Mouse (Mus musculus) midbrain, postnatal 0 days (tissue): ENCODE results near the gene Dhfr. TPM values are rescaled to one million over a fixed set of nuclear protein-coding genes. Genes with fewer than 3 reads are reported as not detected.

Experiments
- ATAC-seq: fragments of 200-750 bp; cut with Nextera tagmentation; 2 replicates; pipeline ENCODE4 v1.8.0; 2017; ENCODE audit warnings: moderate number of reproducible peaks, mild to moderate bottlenecking, moderate TSS enrichment, moderate library complexity; ENCODE audit not compliant: low FRiP score
- DNase-seq: peaks from one replicate; pipeline ENCODE4 v3.0.0-alpha.2; 2015; ENCODE audit warnings: low spot score
- H3K27ac ChIP-seq: fragments of 300-500 bp; sonication (generic); 2 replicates; pipeline ENCODE4 v1.5.1; 2014; ENCODE audit warnings: low read depth, mild to moderate bottlenecking, low read length, mixed read lengths
- H3K27me3 ChIP-seq: fragments of 300-500 bp; sonication (generic); 2 replicates; pipeline ENCODE4 v1.6.1; 2014; ENCODE audit warnings: low read length, control low read depth, mixed read lengths; ENCODE audit not compliant: insufficient read depth
- H3K36me3 ChIP-seq: fragments of 300-500 bp; sonication (generic); 2 replicates; pipeline ENCODE4 v1.6.1; 2014; ENCODE audit warnings: low read length, control low read depth, mixed read lengths; ENCODE audit not compliant: insufficient read depth
- H3K4me1 ChIP-seq: fragments of 300-500 bp; sonication (generic); 2 replicates; pipeline ENCODE4 v1.6.1; 2014; ENCODE audit warnings: mild to moderate bottlenecking, control low read depth, antibody characterized with exemption, low read length, mixed read lengths; ENCODE audit not compliant: insufficient read depth
- H3K4me2 ChIP-seq: fragments of 300-500 bp; sonication (generic); 2 replicates; pipeline ENCODE4 v1.6.1; 2014; ENCODE audit warnings: low read depth, mild to moderate bottlenecking, low read length, mixed read lengths; ENCODE audit not compliant: poor library complexity, severe bottlenecking
- H3K4me3 ChIP-seq: fragments of 300-500 bp; sonication (generic); 2 replicates; pipeline ENCODE4 v1.5.1; 2014; ENCODE audit warnings: low read depth, mild to moderate bottlenecking, low read length, moderate library complexity
- H3K9ac ChIP-seq: fragments of 300-500 bp; sonication (generic); replicated peaks from 2 replicates; pipeline ENCODE4 v1.6.1; 2014; ENCODE audit warnings: mild to moderate bottlenecking, low read length, moderate library complexity, mixed read lengths; ENCODE audit not compliant: poor library complexity, severe bottlenecking
- H3K9me3 ChIP-seq: fragments of 300-500 bp; sonication (generic); 2 replicates; pipeline ENCODE4 v1.6.1; 2016; ENCODE audit warnings: low read length, control low read depth
- CTCF ChIP-seq: IDR thresholded peaks from 2 replicates; pipeline ENCODE4 v1.5.1; 2016; ENCODE audit warnings: antibody characterized with exemption, mild to moderate bottlenecking
- WGBS: fragments of 180-500 bp; shearing (Covaris S2); extraction: QIAGEN DNeasy Blood & Tissue Kit; methylation state at CpG from one replicate; pipeline ENCODE4 v1.1.7; 2014; 5-methylcytosine and 5-hydroxymethylcytosine counted together
- polyA plus RNA-seq: library from polyadenylated mRNA; unstranded; fragments of >200 nt; fragmentation: Nextera tagmentation; extraction: Ambion mirVana; gene quantifications from 2 replicates; pipeline ENCODE4 v1.2.1, GENCODE M21; 2015
- total RNA-seq: library from RNA; depleted of rRNA; stranded (reverse); fragments of >200 nt; gene quantifications from 2 replicates; pipeline ENCODE4 v1.2.3, GENCODE M21; 2014

The Dhfr gene
- total and polyA plus RNA-seq, 2 experiments from 2014 or later: 2.1 to 2.4 TPM

GRCm38 (mm10) chr13:92398491-92399384 is 44.2 kb downstream of the Dhfr start:
- H3K9me3 ChIP-seq: no peaks in the 10 kb centered on the region
- H3K27me3 ChIP-seq: no peaks in the 10 kb centered on the region
- H3K9ac ChIP-seq: no peak overlapping the region
- no peaks in the 10 kb centered on the region for H3K36me3 ChIP-seq
- ATAC-seq (0 out of 2 replicates have a peak, but pooled peaks have one; percentile 31), DNase-seq (peak; percentile 8)
- no peak for TF ChIP-seq CTCF
- H3K27ac ChIP-seq: no peak overlapping the region
- no peak overlapping the region for H3K4me2 ChIP-seq
- H3K4me3 ChIP-seq: no peak overlapping the region
- no peaks in the 10 kb centered on the region for H3K4me1 ChIP-seq
- 51% methylated on average over 11 of the region's 11 CpGs for WGBS

GRCm38 (mm10) chr13:92402063-92402462 is 47.5 kb downstream of the Dhfr start:
- 66% methylated on average over 2 of the region's 2 CpGs for WGBS
- Histone ChIP-seq H3K4me1 (no peaks in the 10 kb centered on the region), H3K27ac (no peak overlapping the region), H3K4me2 (no peak overlapping the region), H3K9ac (no peak overlapping the region), H3K36me3 (no peaks in the 10 kb centered on the region), H3K4me3 (no peak overlapping the region), H3K27me3 (no peaks in the 10 kb centered on the region), H3K9me3 (no peaks in the 10 kb centered on the region)
- ATAC-seq (no peak), DNase-seq (no peak)
- TF ChIP-seq CTCF: no peak

- no peak for TF ChIP-seq CTCF
- Histone ChIP-seq H3K27me3 (no peaks in the 10 kb centered on the region), H3K4me2 (no peak overlapping the region), H3K4me1 (no peaks in the 10 kb centered on the region), H3K9ac (no peak overlapping the region), H3K36me3 (no peaks in the 10 kb centered on the region), H3K27ac (no peak overlapping the region), H3K9me3 (no peaks in the 10 kb centered on the region), H3K4me3 (no peak overlapping the region)
- ATAC-seq (no peak), DNase-seq (no peak)
- 89% methylated on average over 3 of the region's 3 CpGs for WGBS
Measured at GRCm38 (mm10) chr13:92403496-92403895, 49.0 kb downstream of the Dhfr start.

- H3K4me3 ChIP-seq: no peak overlapping the region
- 53% methylated on average over 2 of the region's 2 CpGs for WGBS
- no peak for TF ChIP-seq CTCF
- ATAC-seq (no peak), DNase-seq (no peak)
- H3K4me2 ChIP-seq: no peak overlapping the region
- no peaks in the 10 kb centered on the region for H3K36me3 ChIP-seq
- no peak overlapping the region for H3K27ac ChIP-seq
- H3K9ac ChIP-seq: no peak overlapping the region
- H3K27me3 ChIP-seq: no peaks in the 10 kb centered on the region
- no peaks in the 10 kb centered on the region for H3K4me1 ChIP-seq
- no peaks in the 10 kb centered on the region for H3K9me3 ChIP-seq
Measured at GRCm38 (mm10) chr13:92410486-92410885, 56.0 kb downstream of the Dhfr start.

DNA sequence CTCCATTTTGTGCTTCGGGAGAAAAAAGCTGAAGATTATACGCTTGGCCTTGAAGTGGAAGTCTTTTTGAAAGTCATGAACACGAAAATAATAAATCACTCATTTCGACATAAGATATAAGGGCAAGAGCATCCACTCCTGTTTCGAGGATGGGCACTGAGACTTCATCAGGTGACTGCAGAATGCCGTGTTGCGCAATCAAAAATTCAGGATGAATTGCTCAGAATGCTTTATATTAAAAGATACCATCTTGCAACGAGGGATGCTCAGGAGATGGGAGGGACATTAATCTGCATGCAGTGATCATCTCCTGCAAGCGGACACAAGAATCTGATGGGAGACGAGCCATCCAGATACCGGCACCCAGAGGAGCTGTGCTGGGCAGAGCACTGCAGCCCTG is 65.1 kb downstream of the Dhfr start:
- no peak overlapping the region for H3K9ac ChIP-seq
- H3K36me3 ChIP-seq: no peaks in the 10 kb centered on the region
- no peaks in the 10 kb centered on the region for H3K9me3 ChIP-seq
- DNase-seq (no peak), ATAC-seq (no peak)
- H3K27ac ChIP-seq: no peak overlapping the region
- no peak overlapping the region for H3K4me2 ChIP-seq
- no peaks in the 10 kb centered on the region for H3K27me3 ChIP-seq
- no peak overlapping the region for H3K4me3 ChIP-seq
- WGBS: 85% methylated on average over 11 of the region's 11 CpGs
- no peak for TF ChIP-seq CTCF
- H3K4me1 ChIP-seq: no peaks in the 10 kb centered on the region

DNA sequence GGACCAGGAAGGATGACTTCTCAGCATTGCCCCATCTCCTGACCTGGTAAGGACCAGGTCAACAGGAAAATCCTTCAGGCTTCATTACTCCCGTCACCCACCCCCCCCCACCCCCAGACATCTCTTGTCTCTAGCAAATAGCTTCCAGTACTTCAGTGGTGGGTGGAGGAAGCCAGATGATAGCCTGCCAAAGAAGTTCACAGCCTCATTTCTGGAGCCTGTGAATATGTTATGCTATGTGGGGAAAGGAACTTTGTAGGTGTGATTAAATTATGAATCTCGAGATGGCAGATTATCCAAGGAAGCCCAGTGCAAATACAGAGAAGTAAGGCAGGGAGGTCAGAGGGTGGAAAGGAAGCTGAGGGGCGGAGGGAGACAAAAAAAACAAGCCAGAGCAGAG is 69.2 kb downstream of the Dhfr start:
- no peaks in the 10 kb centered on the region for H3K4me1 ChIP-seq
- H3K9ac ChIP-seq: no peak overlapping the region
- H3K9me3 ChIP-seq: no peaks in the 10 kb centered on the region
- no peak overlapping the region for H3K4me3 ChIP-seq
- DNase-seq: no peak
- no peaks in the 10 kb centered on the region for H3K36me3 ChIP-seq
- no peak overlapping the region for H3K4me2 ChIP-seq
- ATAC-seq: no peak
- H3K27ac ChIP-seq: no peak overlapping the region
- WGBS: 59% methylated on average over 3 of the region's 3 CpGs
- H3K27me3 ChIP-seq: 0 out of 2 replicates have a peak, but pooled peaks cover 5% of the 10 kb centered on the region
- no peak for TF ChIP-seq CTCF
